Mouse (Mus musculus): Measurements from ENCODE around the gene Stk24.

GRCm38 (mm10) chr14:121422664-121423340, 43.0 kb upstream of the Stk24 start:
- TF ChIP-seq POLR2A (IDR thresholded peaks at IDR 0.05; ENCODE audit: control insufficient read depth in 1 of 2, insufficient read depth in 1 of 2, low read depth in 1 of 2, low read length in 2 of 2, poor library complexity in 1 of 2) (no peak), TBP (IDR thresholded peaks at IDR 0.05; ENCODE audit: low read depth, low read length) (no peak)
